Comparison of ENCODE assay signal across 8 mouse cellular contexts in the genomic region with DNA sequence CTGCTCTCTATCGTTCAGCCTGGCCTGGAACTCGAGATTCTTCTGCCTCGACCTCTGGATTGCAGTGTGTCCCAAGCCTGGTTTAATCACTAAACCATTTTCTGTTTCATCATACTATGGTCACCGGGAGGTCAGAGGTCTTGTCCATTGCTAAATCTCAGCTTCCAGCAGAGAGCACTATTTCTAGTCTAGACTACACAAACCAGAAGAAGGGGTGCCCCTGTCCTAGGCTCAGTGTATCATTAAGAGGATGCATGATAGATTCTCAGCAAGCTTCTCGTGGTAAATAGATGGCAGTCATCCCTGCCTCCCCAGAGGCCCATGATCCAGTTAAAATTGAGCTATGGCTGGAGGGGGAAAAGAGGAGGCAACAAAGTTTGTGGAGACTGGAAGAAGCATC. TPM values are rescaled to one million over a fixed set of nuclear protein-coding genes. Genes with fewer than 3 reads are reported as not detected.
A peak's percentile ranks its signal among the peaks of the same experiment; 100 is the strongest.
DNase-seq lines count a peak whose midpoint lies in the region; ATAC-seq and TF ChIP-seq lines count a peak whose summit lies in the region.

No protein-coding gene starts in this region.

- no peak for TF ChIP-seq CTCF in spleen, adult 2 months (IDR thresholded peaks at IDR 0.05; ENCODE audit: extremely low read depth, insufficient read depth, insufficient read length, insufficient replicate concordance)

- no peak overlapping the region for H3K27ac ChIP-seq in spleen, adult 2 months (ENCODE audit: insufficient read depth, low read length)
- peak overlapping the region; percentile 87 for H3K27ac ChIP-seq in forebrain, embryonic 14.5 days (ENCODE audit: low read depth, low read length)
- peak overlapping the region; percentile 96; the same call in 1 of the 2 replicates for H3K27ac ChIP-seq in limb, embryonic 12.5 days
- H3K27ac ChIP-seq in neural tube, embryonic 14.5 days (ENCODE audit: low read depth, low read length): peak overlapping the region; percentile 88

- peak overlapping the region; percentile 97 for H3K4me3 ChIP-seq in spleen, adult 2 months (ENCODE audit: extremely low read depth, insufficient read depth, insufficient read length)
- H3K4me3 ChIP-seq in forebrain, embryonic 14.5 days (ENCODE audit: low read depth, low read length): peak overlapping the region; percentile 79; the same call in 1 of the 2 replicates
- H3K4me3 ChIP-seq in limb, embryonic 12.5 days (replicated peaks): peak overlapping the region; percentile 95
- H3K4me3 ChIP-seq in neural tube, embryonic 14.5 days (ENCODE audit: low read depth, low read length): peak overlapping the region; percentile 94

- TF ChIP-seq POLR2A in spleen, adult 2 months (IDR thresholded peaks at IDR 0.05; ENCODE audit: low read depth, low read length): no peak

- peaks cover 3% of the 10 kb centered on the region; the same call in 1 of the 2 replicates for H3K4me1 ChIP-seq in spleen, adult 2 months (ENCODE audit: control insufficient read depth, insufficient read depth, insufficient read length)
- H3K4me1 ChIP-seq in forebrain, embryonic 14.5 days (ENCODE audit: control insufficient read depth, insufficient read depth, low read length): peaks cover 7% of the 10 kb centered on the region
- peaks cover 14% of the 10 kb centered on the region; the same call in 1 of the 2 replicates for H3K4me1 ChIP-seq in limb, embryonic 12.5 days (replicated peaks)
- H3K4me1 ChIP-seq in neural tube, embryonic 14.5 days (ENCODE audit: control insufficient read depth, insufficient read depth, low read length): peaks cover 11% of the 10 kb centered on the region; the same call in 1 of the 2 replicates

- no peaks in the 10 kb centered on the region for H3K9me3 ChIP-seq in forebrain, embryonic 14.5 days (replicated peaks; ENCODE audit: control insufficient read depth, low read length)
- H3K9me3 ChIP-seq in limb, embryonic 12.5 days: no peaks in the 10 kb centered on the region
- no peaks in the 10 kb centered on the region for H3K9me3 ChIP-seq in neural tube, embryonic 14.5 days (ENCODE audit: control insufficient read depth, low read length)

- no peaks in the 10 kb centered on the region for H3K27me3 ChIP-seq in spleen, adult 2 months (ENCODE audit: control insufficient read depth, insufficient read depth, low read length)
- no peaks in the 10 kb centered on the region for H3K27me3 ChIP-seq in forebrain, embryonic 14.5 days (replicated peaks; ENCODE audit: control insufficient read depth, insufficient read depth, low read length)
- no peaks in the 10 kb centered on the region for H3K27me3 ChIP-seq in limb, embryonic 12.5 days
- H3K27me3 ChIP-seq in neural tube, embryonic 14.5 days (ENCODE audit: control insufficient read depth, insufficient read depth, low read length): no peaks in the 10 kb centered on the region

- WGBS in spleen, adult 2 months: 84% methylated on average over 5 of the region's 5 CpGs
- WGBS in forebrain, embryonic 14.5 days: 86% methylated on average over 5 of the region's 5 CpGs
- WGBS in limb, embryonic 12.5 days: 86% methylated on average over 5 of the region's 5 CpGs
- WGBS in neural tube, embryonic 14.5 days: 80% methylated on average over 5 of the region's 5 CpGs

- peaks cover 22% of the 10 kb centered on the region for H3K36me3 ChIP-seq in spleen, adult 2 months (ENCODE audit: control insufficient read depth, insufficient read depth, low read length)
- peaks cover 48% of the 10 kb centered on the region for H3K36me3 ChIP-seq in forebrain, embryonic 14.5 days (ENCODE audit: control insufficient read depth, insufficient read depth, low read length)
- peaks cover 50% of the 10 kb centered on the region for H3K36me3 ChIP-seq in limb, embryonic 12.5 days
- H3K36me3 ChIP-seq in neural tube, embryonic 14.5 days (ENCODE audit: control insufficient read depth, insufficient read depth, low read length): peaks cover 36% of the 10 kb centered on the region

- H3K9ac ChIP-seq in forebrain, embryonic 14.5 days (ENCODE audit: low read length): peak overlapping the region; percentile 73; the same call in 1 of the 2 replicates
- H3K9ac ChIP-seq in limb, embryonic 12.5 days (replicated peaks): 0 out of 2 replicates have a peak overlapping the region, but pooled peaks have one; percentile 85
- no peak overlapping the region for H3K9ac ChIP-seq in neural tube, embryonic 14.5 days (replicated peaks; ENCODE audit: low read depth, low read length)

- no peak for DNase-seq in spleen, adult 2 months (ENCODE audit: low read depth in 1 of 2, low spot score in 2 of 2)
- no peak for DNase-seq in spleen, postnatal 10 days (ENCODE audit: low spot score in 2 of 2)
- no peak for DNase-seq in forebrain, embryonic 14.5 days (ENCODE audit: low spot score)
- no peak for DNase-seq in cerebellum, adult 11 months
- no peak for DNase-seq in cerebellum, postnatal 4 days (ENCODE audit: low spot score in 2 of 2)
- no peak for DNase-seq in thymus, postnatal 0 days (ENCODE audit: low spot score)

- ATAC-seq in forebrain, embryonic 14.5 days: no peak
- ATAC-seq in limb, embryonic 12.5 days (ENCODE audit: insufficient number of reproducible peaks, insufficient read depth, low FRiP score, low TSS enrichment, low read depth): no peak
- ATAC-seq in neural tube, embryonic 14.5 days (ENCODE audit: low read depth): no peak

- peak overlapping the region; percentile 71 for H3K4me2 ChIP-seq in forebrain, embryonic 14.5 days (ENCODE audit: low read length)
- peak overlapping the region; percentile 66 for H3K4me2 ChIP-seq in limb, embryonic 12.5 days
- peak overlapping the region; percentile 59 for H3K4me2 ChIP-seq in neural tube, embryonic 14.5 days (ENCODE audit: low read depth, low read length)

RNA-seq across cellular contexts. Expression of gene Dhps, which starts 0.5 kb away (rescaled TPM):
- polyA plus RNA-seq in spleen, adult 2 months (2012; rRNA removed): 40.6 and 84.9 TPM in 2 replicates
- polyA plus RNA-seq in forebrain, embryonic 14.5 days (2014; fragmentation: Nextera tagmentation; extraction: Ambion mirVana): 83.4 and 85.3 TPM in 2 replicates
- polyA plus RNA-seq in limb, embryonic 12.5 days (2016; fragmentation: Nextera tagmentation; extraction: Ambion mirVana): 71.5 and 72.3 TPM in 2 replicates
- polyA plus RNA-seq in neural tube, embryonic 14.5 days (2014; fragmentation: Nextera tagmentation; extraction: Ambion mirVana): 115 and 123 TPM in 2 replicates
- 78.0 and 80.5 TPM in 2 replicates for polyA plus RNA-seq in thymus, postnatal 0 days (2015; fragmentation: Nextera tagmentation; extraction: Ambion mirVana)

RNA-seq across cellular contexts. Expression of gene Gm5741, which starts 3.3 kb away (rescaled TPM):
- 0.48 and 1.4 TPM in 2 replicates for polyA plus RNA-seq in spleen, adult 2 months (2012; rRNA removed)
- 0.88 TPM in 1 of 2 replicates, not detected in the other for polyA plus RNA-seq in forebrain, embryonic 14.5 days (2014; fragmentation: Nextera tagmentation; extraction: Ambion mirVana)
- 1.1 TPM in 1 of 2 replicates, not detected in the other for polyA plus RNA-seq in limb, embryonic 12.5 days (2016; fragmentation: Nextera tagmentation; extraction: Ambion mirVana)
- 1.4 TPM in 1 of 2 replicates, not detected in the other for polyA plus RNA-seq in neural tube, embryonic 14.5 days (2014; fragmentation: Nextera tagmentation; extraction: Ambion mirVana)
- polyA plus RNA-seq in thymus, postnatal 0 days (2015; fragmentation: Nextera tagmentation; extraction: Ambion mirVana): not detected in 2 replicates

RNA-seq across cellular contexts. Expression of gene Wdr83os, which starts 9.5 kb away (rescaled TPM):
- 68.5 and 73.6 TPM in 2 replicates for polyA plus RNA-seq in spleen, adult 2 months (2012; rRNA removed)
- polyA plus RNA-seq in forebrain, embryonic 14.5 days (2014; fragmentation: Nextera tagmentation; extraction: Ambion mirVana): 147 and 170 TPM in 2 replicates
- polyA plus RNA-seq in limb, embryonic 12.5 days (2016; fragmentation: Nextera tagmentation; extraction: Ambion mirVana): 121 and 123 TPM in 2 replicates
- polyA plus RNA-seq in neural tube, embryonic 14.5 days (2014; fragmentation: Nextera tagmentation; extraction: Ambion mirVana): 120 and 134 TPM in 2 replicates
- 142 and 149 TPM in 2 replicates for polyA plus RNA-seq in thymus, postnatal 0 days (2015; fragmentation: Nextera tagmentation; extraction: Ambion mirVana)

RNA-seq across cellular contexts. Expression of gene Wdr83, which starts 10.1 kb away (rescaled TPM):
- polyA plus RNA-seq in spleen, adult 2 months (2012; rRNA removed): 20.6 and 26.3 TPM in 2 replicates
- polyA plus RNA-seq in forebrain, embryonic 14.5 days (2014; fragmentation: Nextera tagmentation; extraction: Ambion mirVana): 49.7 and 50.1 TPM in 2 replicates
- 49.9 and 52.2 TPM in 2 replicates for polyA plus RNA-seq in limb, embryonic 12.5 days (2016; fragmentation: Nextera tagmentation; extraction: Ambion mirVana)
- polyA plus RNA-seq in neural tube, embryonic 14.5 days (2014; fragmentation: Nextera tagmentation; extraction: Ambion mirVana): 47.2 and 47.9 TPM in 2 replicates
- polyA plus RNA-seq in thymus, postnatal 0 days (2015; fragmentation: Nextera tagmentation; extraction: Ambion mirVana): 53.4 and 54.2 TPM in 2 replicates

RNA-seq across cellular contexts. Expression of gene Fbxw9, which starts 11.2 kb away (rescaled TPM):
- polyA plus RNA-seq in spleen, adult 2 months (2012; rRNA removed): 18.8 and 22.5 TPM in 2 replicates
- polyA plus RNA-seq in forebrain, embryonic 14.5 days (2014; fragmentation: Nextera tagmentation; extraction: Ambion mirVana): 46.5 and 56.2 TPM in 2 replicates
- polyA plus RNA-seq in limb, embryonic 12.5 days (2016; fragmentation: Nextera tagmentation; extraction: Ambion mirVana): 27.4 and 29.9 TPM in 2 replicates
- polyA plus RNA-seq in neural tube, embryonic 14.5 days (2014; fragmentation: Nextera tagmentation; extraction: Ambion mirVana): 57.0 and 66.3 TPM in 2 replicates
- polyA plus RNA-seq in thymus, postnatal 0 days (2015; fragmentation: Nextera tagmentation; extraction: Ambion mirVana): 15.0 and 18.0 TPM in 2 replicates
